Mouse (Mus musculus) lung, adult 2 months (tissue): ENCODE results near the gene Cyba.

Experiments used
- CTCF ChIP-seq: fragments of 200-500 bp; IDR thresholded peaks from 2 replicates; pipeline ENCODE4 v1.5.1; 2011; ENCODE audit warnings: mild to moderate bottlenecking, low read length, control low read depth; ENCODE audit not compliant: insufficient read depth
- POLR2A ChIP-seq: fragments of 200-500 bp; IDR thresholded peaks from 2 replicates; pipeline ENCODE4 v1.6.1; 2011; ENCODE audit warnings: low read depth, mild to moderate bottlenecking, control low read depth, low read length, borderline replicate concordance; ENCODE audit errors: extremely low read depth

GRCm38 (mm10) chr8:122460524-122461472 lies 28.1 kb upstream of the Cyba start, which contains the start of gene Snai3:
- TF ChIP-seq CTCF, result no peak
- no peak for TF ChIP-seq POLR2A
